Mouse (Mus musculus) MEL (cell line): ENCODE results near the gene Matn4.

Source experiments
- CTCF ChIP-seq, 3 experiments: IDR thresholded peaks in 2 of 3; conservative IDR thresholded peaks in 1 of 3; 2 replicates each; pipeline ENCODE4 v1.5.1; 2011 to 2012; ENCODE audit warnings: low read length in 3 of 3, low read depth in 2 of 3, mild to moderate bottlenecking in 2 of 3, improper control_type of control experiment in 1 of 3, inconsistent platforms in 1 of 3, mixed read lengths in 1 of 3, moderate library complexity in 1 of 3; ENCODE audit not compliant: control insufficient read depth in 1 of 3, insufficient read depth in 1 of 3, poor library complexity in 1 of 3, severe bottlenecking in 1 of 3
- KAT2A ChIP-seq: conservative IDR thresholded peaks from 2 replicates; pipeline ENCODE4 v1.6.1; 2012; ENCODE audit warnings: low read depth, low read length, improper control_type of control experiment, inconsistent platforms
- POLR2AphosphoS2 ChIP-seq: IDR thresholded peaks from 2 replicates; pipeline ENCODE4 v1.6.1; 2011; ENCODE audit warnings: low read length, improper control_type of control experiment
- RAD21 ChIP-seq: IDR thresholded peaks from 2 replicates; pipeline ENCODE4 v1.6.1; 2011; ENCODE audit warnings: mild to moderate bottlenecking, low read depth, low read length, improper control_type of control experiment

DNA sequence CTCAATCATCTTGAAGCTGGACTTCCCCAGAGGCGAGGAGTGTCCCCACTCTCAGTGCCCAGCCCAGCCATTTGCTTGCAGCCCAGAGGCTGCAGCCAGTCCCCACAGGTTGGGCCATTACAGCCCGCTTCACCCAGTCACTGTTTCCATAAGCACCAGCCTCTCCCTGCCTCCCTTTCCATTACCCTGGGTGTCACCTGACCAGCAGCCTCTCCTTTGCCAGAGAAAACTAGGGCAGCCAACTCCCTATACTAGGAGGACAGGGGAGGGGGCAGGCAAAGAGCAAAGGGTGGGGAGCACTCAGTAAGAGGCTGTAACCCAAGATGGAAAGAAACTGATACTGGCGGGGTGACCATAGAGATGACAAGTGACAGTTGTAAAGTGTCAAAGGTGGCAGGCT is 32.0 kb upstream of the Matn4 start:
- TF ChIP-seq CTCF (IDR thresholded peaks at IDR 0.05 in 2 of 3, conservative IDR thresholded peaks at IDR 0.05 in 1 of 3; ENCODE audit: control insufficient read depth in 1 of 3, insufficient read depth in 1 of 3, low read depth in 2 of 3, low read length in 3 of 3, poor library complexity in 1 of 3, severe bottlenecking in 1 of 3) (no peak), RAD21 (no peak), POLR2AphosphoS2 (no peak), KAT2A (no peak)
